Mouse (Mus musculus) forebrain, embryonic 15.5 days (tissue): ENCODE results near the gene Cat. TPM values are rescaled to one million over a fixed set of nuclear protein-coding genes. Genes with fewer than 3 reads are reported as not detected.

Experiments used
- ATAC-seq: fragments of 200-750 bp; cut with Nextera tagmentation; replicated peaks from 2 replicates; pipeline ENCODE4 v1.8.0; 2017; ENCODE audit warnings: mild to moderate bottlenecking, moderate TSS enrichment, moderate library complexity
- H3K27ac ChIP-seq: fragments of 300-500 bp; sonication (generic); replicated peaks from 2 replicates; pipeline ENCODE4 v1.5.1; 2015; ENCODE audit warnings: mild to moderate bottlenecking, inconsistent platforms
- H3K27me3 ChIP-seq: fragments of 300-500 bp; sonication (generic); 2 replicates; pipeline ENCODE4 v1.6.1; 2015; ENCODE audit warnings: inconsistent platforms
- H3K36me3 ChIP-seq: fragments of 300-500 bp; sonication (generic); 2 replicates; pipeline ENCODE4 v1.6.1; 2015; ENCODE audit warnings: mild to moderate bottlenecking, inconsistent platforms
- H3K4me1 ChIP-seq: fragments of 300-500 bp; sonication (generic); 2 replicates; pipeline ENCODE4 v1.6.1; 2015; ENCODE audit warnings: inconsistent platforms
- H3K4me2 ChIP-seq: fragments of 300-500 bp; sonication (generic); replicated peaks from 2 replicates; pipeline ENCODE4 v1.6.1; 2015; ENCODE audit warnings: mild to moderate bottlenecking, inconsistent platforms
- H3K4me3 ChIP-seq: fragments of 300-500 bp; sonication (generic); 2 replicates; pipeline ENCODE4 v1.5.1; 2015; ENCODE audit warnings: mild to moderate bottlenecking, inconsistent platforms
- H3K9ac ChIP-seq: fragments of 300-500 bp; sonication (generic); replicated peaks from 2 replicates; pipeline ENCODE4 v1.6.1; 2015; ENCODE audit warnings: mild to moderate bottlenecking, inconsistent platforms
- H3K9me3 ChIP-seq: fragments of 300-500 bp; sonication (generic); 2 replicates; pipeline ENCODE4 v1.6.1; 2016; ENCODE audit warnings: inconsistent platforms
- WGBS: fragments of 180-500 bp; shearing (Covaris S2); methylation state at CpG from one replicate; pipeline ENCODE4 v1.1.7; 2015; ENCODE audit warnings: mixed read lengths; 5-methylcytosine and 5-hydroxymethylcytosine counted together
- polyA plus RNA-seq: library from polyadenylated mRNA; unstranded; fragments of >200 nt; fragmentation: Nextera tagmentation; extraction: Ambion mirVana; gene quantifications from 2 replicates; pipeline ENCODE4 v1.2.1, GENCODE M21; 2015

Cat gene
- polyA plus RNA-seq, 1 experiment from 2014 or later: 65.4 TPM

DNA sequence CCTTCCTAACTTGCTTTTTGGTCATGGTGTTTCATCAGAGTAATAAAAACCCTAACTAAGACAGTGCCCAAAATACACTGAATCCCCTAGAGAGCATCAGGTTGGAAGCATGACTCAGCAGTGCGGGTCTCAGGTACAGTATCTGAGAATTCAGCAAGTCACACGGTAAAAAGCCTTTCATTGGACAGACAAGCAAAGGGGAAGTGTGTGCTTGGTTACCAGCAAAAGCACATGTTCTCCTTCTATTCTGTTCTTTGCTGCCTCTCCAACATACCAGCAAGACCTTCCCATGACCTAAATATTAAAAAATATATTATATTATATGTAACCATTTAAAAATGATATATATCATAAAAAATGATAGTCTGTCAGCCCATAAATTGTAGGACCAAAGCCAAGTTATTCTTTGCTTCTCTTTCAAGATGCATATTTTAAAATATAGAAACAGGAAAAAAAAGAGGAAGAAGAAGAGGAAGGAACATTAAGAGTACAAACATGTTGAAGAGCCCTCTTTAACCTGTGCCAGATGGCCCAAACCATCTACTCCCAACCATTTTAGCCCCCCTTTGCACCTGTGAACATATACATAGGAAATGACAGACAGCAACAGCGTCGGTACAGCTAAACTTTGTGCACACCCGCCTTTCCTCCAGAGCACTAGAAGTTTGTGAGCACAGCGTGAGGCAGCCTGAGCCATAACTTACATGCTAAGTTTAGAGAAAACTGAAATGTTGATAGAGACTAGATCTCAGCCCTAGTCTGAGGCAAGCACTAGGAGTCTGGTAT is 10.9 kb upstream of the Cat start:
- no peaks in the 10 kb centered on the region for H3K4me1 ChIP-seq
- no peak overlapping the region for H3K27ac ChIP-seq
- no peak overlapping the region for H3K4me3 ChIP-seq
- ATAC-seq: no peak
- H3K27me3 ChIP-seq: no peaks in the 10 kb centered on the region
- no peaks in the 10 kb centered on the region for H3K36me3 ChIP-seq
- no peaks in the 10 kb centered on the region for H3K9me3 ChIP-seq
- H3K9ac ChIP-seq: no peak overlapping the region
- H3K4me2 ChIP-seq: no peak overlapping the region
- WGBS: 89% methylated on average over 6 of the region's 6 CpGs

DNA sequence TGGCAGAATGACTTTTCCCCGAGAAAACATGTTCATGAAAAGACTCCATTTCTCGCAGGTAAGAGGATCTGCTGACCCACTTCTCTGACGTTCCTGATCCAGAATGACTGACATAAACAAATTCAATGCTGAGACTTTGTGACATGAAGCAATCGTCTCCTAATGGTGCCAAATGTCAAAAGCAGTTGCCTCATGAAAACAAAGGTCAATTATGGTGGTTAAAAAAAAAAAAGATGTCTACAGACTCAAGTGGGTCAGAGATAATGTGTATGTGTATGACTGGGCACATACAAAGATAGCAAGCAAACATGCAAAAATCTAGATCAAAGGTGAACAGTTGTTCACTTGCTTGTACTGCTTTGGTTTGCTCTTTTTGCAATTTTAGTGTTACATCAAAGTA is 8.9 kb upstream of the Cat start:
- no peak overlapping the region for H3K4me3 ChIP-seq
- no peaks in the 10 kb centered on the region for H3K4me1 ChIP-seq
- no peak overlapping the region for H3K27ac ChIP-seq
- no peak for ATAC-seq
- no peak overlapping the region for H3K4me2 ChIP-seq
- WGBS: 69% methylated on average over 4 of the region's 4 CpGs
- no peaks in the 10 kb centered on the region for H3K27me3 ChIP-seq
- no peak overlapping the region for H3K9ac ChIP-seq
- no peaks in the 10 kb centered on the region for H3K9me3 ChIP-seq
- no peaks in the 10 kb centered on the region for H3K36me3 ChIP-seq

DNA sequence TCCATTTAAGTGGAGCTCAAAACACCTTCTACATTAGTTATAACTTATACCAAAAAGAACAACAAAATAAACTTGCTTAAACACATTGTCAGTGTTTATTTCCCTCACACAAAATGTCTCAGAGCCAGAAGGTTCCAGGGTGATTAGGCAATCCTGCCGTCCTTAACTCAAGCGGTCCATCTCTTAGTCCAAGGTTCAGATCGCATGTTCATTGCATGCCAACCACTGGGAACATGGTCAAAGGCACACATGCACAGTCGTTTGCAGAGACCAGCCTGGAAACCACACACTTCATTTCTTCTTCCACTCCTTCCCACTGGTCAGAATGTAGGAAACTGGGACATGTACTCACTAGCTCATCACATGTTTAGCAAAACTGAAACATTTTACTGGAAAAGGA is 7.6 kb upstream of the Cat start:
- H3K9me3 ChIP-seq: no peaks in the 10 kb centered on the region
- H3K9ac ChIP-seq: no peak overlapping the region
- 89% methylated on average over 4 of the region's 4 CpGs for WGBS
- H3K4me3 ChIP-seq: no peak overlapping the region
- no peak for ATAC-seq
- no peaks in the 10 kb centered on the region for H3K27me3 ChIP-seq
- no peak overlapping the region for H3K4me2 ChIP-seq
- no peaks in the 10 kb centered on the region for H3K36me3 ChIP-seq
- H3K27ac ChIP-seq: no peak overlapping the region
- H3K4me1 ChIP-seq: no peaks in the 10 kb centered on the region

DNA sequence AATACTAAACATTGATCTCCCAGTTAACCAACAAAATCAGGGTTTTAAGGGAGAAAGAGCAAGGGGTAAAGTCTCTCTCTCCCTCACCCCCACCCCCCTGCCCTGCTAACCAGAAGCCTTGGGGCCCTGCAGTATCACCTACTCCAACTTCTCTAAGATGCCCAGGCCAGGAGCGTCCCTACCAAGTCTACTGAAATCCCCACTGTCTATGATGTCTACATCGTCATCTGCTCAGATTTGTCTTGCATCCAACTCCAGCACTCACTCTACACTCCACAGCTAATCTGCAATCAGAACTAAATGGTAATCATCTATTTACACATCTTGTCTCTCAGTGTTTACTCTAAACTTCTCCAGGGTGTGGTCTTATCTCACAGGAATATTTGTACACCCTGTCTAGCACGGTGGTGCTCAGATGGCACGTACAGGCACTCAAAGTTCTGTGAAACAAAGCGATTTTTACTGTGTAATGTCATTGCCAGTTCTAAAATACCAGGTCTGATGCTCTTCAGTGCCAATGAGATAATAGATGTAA is 907 bp downstream of the Cat start:
- H3K27me3 ChIP-seq: no peaks in the 10 kb centered on the region
- no peak for ATAC-seq
- peak overlapping the region; percentile 98 for H3K4me3 ChIP-seq
- peaks cover 22% of the 10 kb centered on the region for H3K4me1 ChIP-seq
- no peaks in the 10 kb centered on the region for H3K9me3 ChIP-seq
- peak overlapping the region; percentile 79 for H3K4me2 ChIP-seq
- H3K36me3 ChIP-seq: no peaks in the 10 kb centered on the region
- H3K27ac ChIP-seq: peak overlapping the region; percentile 97
- H3K9ac ChIP-seq: peak overlapping the region; percentile 88
- 36% methylated on average over 5 of the region's 5 CpGs for WGBS

- H3K36me3 ChIP-seq: no peaks in the 10 kb centered on the region
- no peak overlapping the region for H3K27ac ChIP-seq
- WGBS: 77% methylated on average over 7 of the region's 7 CpGs
- peak overlapping the region; percentile 79 for H3K4me2 ChIP-seq
- H3K9ac ChIP-seq: no peak overlapping the region; the same call in 1 of the 2 replicates
- 0 out of 2 replicates have a peak overlapping the region, but pooled peaks have one; percentile 98 for H3K4me3 ChIP-seq
- H3K27me3 ChIP-seq: no peaks in the 10 kb centered on the region
- no peaks in the 10 kb centered on the region for H3K9me3 ChIP-seq
- peaks cover 22% of the 10 kb centered on the region for H3K4me1 ChIP-seq
- no peak for ATAC-seq
These were observed 1.5 kb downstream of the Cat start for GRCm38 (mm10) chr2:103483289-103483985.

DNA sequence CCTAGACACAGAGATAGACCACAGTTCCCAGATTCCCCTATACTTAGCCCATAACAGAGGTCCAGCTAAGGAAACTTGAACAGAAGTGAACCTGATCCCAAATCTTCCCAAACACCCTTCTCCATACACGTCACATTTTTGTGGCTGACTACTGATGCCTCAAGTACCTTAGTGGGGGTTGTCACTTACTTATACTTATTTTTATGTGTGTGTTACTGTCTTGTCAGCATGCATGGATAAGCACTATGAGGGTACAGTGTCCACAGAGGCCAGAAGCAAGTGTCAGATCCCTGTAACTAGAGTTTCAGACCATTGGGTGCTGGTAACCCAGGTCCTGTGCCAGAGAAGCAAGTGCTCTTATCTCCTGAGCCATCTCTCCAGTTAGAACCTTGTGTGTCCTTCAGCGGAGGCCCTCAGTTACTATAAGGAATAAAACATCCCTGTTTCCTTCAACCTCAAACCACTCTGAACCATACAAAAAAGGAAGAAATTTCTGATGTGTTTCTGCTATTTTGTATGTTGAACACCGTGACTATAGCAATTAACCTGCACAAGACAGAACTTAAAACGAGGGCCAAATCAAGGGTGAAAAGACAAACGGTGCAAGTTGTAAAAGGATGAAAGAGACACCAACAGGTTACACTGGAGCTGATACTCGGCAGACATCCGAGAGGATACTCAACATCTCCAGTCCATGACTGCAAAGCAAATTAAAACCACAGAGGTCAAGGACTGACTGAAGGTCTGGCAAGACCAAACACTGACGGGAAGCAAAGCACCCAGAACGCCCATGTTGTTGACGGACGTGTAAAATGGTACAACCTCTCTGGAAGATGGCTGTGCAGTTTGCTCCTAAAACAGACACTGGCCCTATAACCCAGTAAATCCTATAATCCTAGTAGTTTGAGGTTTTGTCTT is 3.4 kb downstream of the Cat start:
- Histone ChIP-seq H3K4me2 (no peak overlapping the region), H3K4me1 (peaks cover 22% of the 10 kb centered on the region), H3K9me3 (no peaks in the 10 kb centered on the region), H3K9ac (no peak overlapping the region), H3K36me3 (no peaks in the 10 kb centered on the region), H3K27ac (no peak overlapping the region), H3K4me3 (no peak overlapping the region), H3K27me3 (no peaks in the 10 kb centered on the region)
- ATAC-seq: no peak
- WGBS: 89% methylated on average over 11 of the region's 11 CpGs

DNA sequence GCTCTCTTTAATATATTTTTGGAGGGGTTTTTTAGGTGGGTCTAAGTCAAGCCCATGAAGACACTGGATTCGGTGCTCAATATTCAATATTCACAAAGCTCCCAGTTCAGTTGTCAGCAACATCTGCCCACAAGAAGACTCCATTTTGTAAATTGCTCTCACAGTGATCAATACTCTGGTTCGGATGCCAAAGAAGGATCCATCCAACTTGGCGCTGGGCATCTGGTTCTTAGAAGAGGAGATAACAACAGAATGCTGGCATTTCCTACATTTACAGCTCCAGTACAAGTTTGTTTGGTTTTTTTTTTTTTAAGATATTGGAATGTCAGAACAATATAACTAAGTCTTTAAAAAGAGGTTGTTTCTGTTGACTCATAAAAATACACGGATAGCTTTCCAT is 4.1 kb downstream of the Cat start:
- Histone ChIP-seq H3K27ac (no peak overlapping the region), H3K9ac (no peak overlapping the region), H3K4me1 (peaks cover 22% of the 10 kb centered on the region), H3K9me3 (no peaks in the 10 kb centered on the region), H3K4me2 (no peak overlapping the region), H3K36me3 (0 out of 2 replicates have a peak, but pooled peaks cover under 1% of the 10 kb centered on the region), H3K4me3 (no peak overlapping the region), H3K27me3 (no peaks in the 10 kb centered on the region)
- WGBS: 92% methylated on average over 4 of the region's 4 CpGs
- ATAC-seq: no peak

GRCm38 (mm10) chr2:103480240-103480639 is 4.7 kb downstream of the Cat start:
- no peak overlapping the region for H3K27ac ChIP-seq
- H3K4me1 ChIP-seq: peaks cover 18% of the 10 kb centered on the region
- H3K9ac ChIP-seq: no peak overlapping the region
- ATAC-seq: no peak
- H3K4me3 ChIP-seq: no peak overlapping the region
- H3K27me3 ChIP-seq: no peaks in the 10 kb centered on the region
- H3K4me2 ChIP-seq: no peak overlapping the region
- 89% methylated on average over 8 of the region's 8 CpGs for WGBS
- peaks cover 6% of the 10 kb centered on the region; the same call in 1 of the 2 replicates for H3K36me3 ChIP-seq
- H3K9me3 ChIP-seq: no peaks in the 10 kb centered on the region

GRCm38 (mm10) chr2:103478326-103478725 is 6.6 kb downstream of the Cat start:
- peaks cover 14% of the 10 kb centered on the region for H3K36me3 ChIP-seq
- no peak overlapping the region for H3K27ac ChIP-seq
- no peak overlapping the region for H3K4me2 ChIP-seq
- H3K27me3 ChIP-seq: no peaks in the 10 kb centered on the region
- no peak for ATAC-seq
- peaks cover 6% of the 10 kb centered on the region for H3K4me1 ChIP-seq
- H3K9ac ChIP-seq: no peak overlapping the region
- H3K9me3 ChIP-seq: no peaks in the 10 kb centered on the region
- H3K4me3 ChIP-seq: no peak overlapping the region
- 94% methylated on average over 3 of the region's 3 CpGs for WGBS

GRCm38 (mm10) chr2:103477456-103477855 is 7.5 kb downstream of the Cat start:
- Histone ChIP-seq H3K27ac (no peak overlapping the region), H3K4me1 (no peaks in the 10 kb centered on the region), H3K4me2 (no peak overlapping the region), H3K4me3 (no peak overlapping the region), H3K36me3 (peaks cover 14% of the 10 kb centered on the region), H3K27me3 (no peaks in the 10 kb centered on the region), H3K9me3 (no peaks in the 10 kb centered on the region), H3K9ac (no peak overlapping the region)
- WGBS: 92% methylated on average over 4 of the region's 4 CpGs
- ATAC-seq: no peak

DNA sequence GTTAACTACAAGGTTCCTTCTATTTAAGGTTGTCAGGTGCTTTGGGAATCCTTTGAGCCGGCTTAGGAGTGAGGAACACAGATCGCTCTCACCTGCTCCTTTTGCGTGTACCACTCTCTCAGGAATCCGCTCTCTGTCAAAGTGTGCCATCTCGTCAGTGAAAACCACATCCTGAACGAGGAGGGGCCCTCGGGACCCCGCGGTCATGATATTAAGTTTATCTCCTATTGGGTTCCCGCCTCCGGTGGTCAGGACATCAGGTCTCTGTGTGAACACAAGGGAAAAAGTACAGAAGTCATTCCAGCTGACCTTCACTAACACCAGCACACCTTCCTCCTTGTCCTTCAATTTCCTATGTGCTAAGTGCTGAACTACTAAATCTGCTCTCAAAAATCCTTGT is 8.3 kb downstream of the Cat start:
- Histone ChIP-seq H3K4me1 (no peaks in the 10 kb centered on the region), H3K27me3 (no peaks in the 10 kb centered on the region), H3K4me3 (no peak overlapping the region), H3K27ac (no peak overlapping the region), H3K36me3 (peaks cover 14% of the 10 kb centered on the region), H3K9me3 (no peaks in the 10 kb centered on the region), H3K9ac (no peak overlapping the region), H3K4me2 (no peak overlapping the region)
- 93% methylated on average over 11 of the region's 11 CpGs for WGBS
- ATAC-seq: no peak
